Mouse (Mus musculus) thymus, postnatal 10 days (tissue): ENCODE results near the gene Islr2.

Experiments
- DNase-seq, 2 experiments: peaks; one replicate each; pipeline ENCODE4 v3.0.0; 2021; ENCODE audit warnings: low spot score in 2 of 2

Gene Islr2

GRCm38 (mm10) chr9:58153095-58153494, 51.0 kb downstream of the Islr2 start:
- no peak for DNase-seq

- no peak for DNase-seq
Measured at GRCm38 (mm10) chr9:58150733-58151361, 53.3 kb downstream of the Islr2 start.

DNA sequence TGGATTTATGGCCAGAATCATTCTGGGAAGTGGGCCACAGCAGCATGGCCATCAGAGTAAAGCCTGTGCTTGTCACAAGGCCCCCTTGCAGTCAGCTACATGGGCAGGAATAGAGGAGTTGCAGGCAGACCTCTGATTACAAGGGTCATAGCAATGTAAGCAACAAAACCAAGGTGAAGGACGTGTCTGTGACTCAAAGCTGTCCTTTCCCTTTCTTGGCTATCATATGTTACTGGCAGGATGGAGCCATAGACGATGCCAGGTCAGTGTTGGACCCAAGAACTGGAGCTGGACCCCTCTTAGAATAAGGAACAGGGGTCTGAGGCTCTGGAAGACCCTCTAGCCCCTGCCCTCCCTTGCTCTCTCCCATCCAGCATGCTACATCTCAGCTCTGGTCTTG, 55.3 kb downstream of the Islr2 start:
- no peak for DNase-seq
